Mouse (Mus musculus): Measurements from ENCODE around the gene Cyb5rl.

GRCm38 (mm10) chr4:107058781-107059180, 8.0 kb upstream of the Cyb5rl start:
- TF ChIP-seq ZC3H11A (IDR thresholded peaks at IDR 0.05; ENCODE audit: borderline replicate concordance, low read depth, low read length) (no peak), MAFK (IDR thresholded peaks at IDR 0.05; ENCODE audit: insufficient read depth, low read depth, low read length) (no peak), HCFC1 (IDR thresholded peaks at IDR 0.05; ENCODE audit: borderline replicate concordance, insufficient read depth, low read length) (no peak), ZNF384 (IDR thresholded peaks at IDR 0.05; ENCODE audit: low read depth, low read length) (no peak)

All from ES-E14 (cell line).